Mouse (Mus musculus): ENCODE measurements at regions not wholly inside any gene's neighbourhood (a gene's known extent, or its start where the extent isn't known, plus 50 kb on each side); places are given as distances from the start of the nearest gene placed in this dataset.

DNA sequence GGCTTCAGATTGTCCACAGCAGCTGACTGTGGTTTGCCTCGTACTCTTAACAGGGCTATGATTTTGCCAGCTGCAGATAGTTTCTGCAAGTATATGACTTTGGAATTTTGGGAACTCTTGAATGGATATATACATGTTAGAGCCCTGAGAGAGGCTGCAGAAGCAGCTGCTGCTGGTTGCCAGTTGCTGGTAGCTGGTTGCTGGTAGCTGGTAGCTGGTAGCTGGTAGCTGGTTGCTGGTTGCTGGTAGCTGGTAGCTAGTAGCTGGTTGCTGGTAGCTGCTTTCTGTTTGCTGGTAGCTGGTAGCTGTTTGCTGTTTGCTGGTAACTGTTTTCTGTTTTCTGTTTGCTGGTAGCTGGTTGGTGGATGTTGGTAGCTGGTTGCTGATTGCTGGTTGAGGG lies 339.1 kb downstream of the Gadd45g start:
- H3K4me2 ChIP-seq = no peak overlapping the region
- peaks cover 2% of the 10 kb centered on the region; the same call in 1 of the 2 replicates for H3K4me1 ChIP-seq
- H3K36me3 ChIP-seq (replicated peaks) = no peaks in the 10 kb centered on the region
- no peaks in the 10 kb centered on the region for H3K9me3 ChIP-seq
- H3K27me3 ChIP-seq = no peaks in the 10 kb centered on the region
- H3K4me3 ChIP-seq (replicated peaks) = no peak overlapping the region
- no peak overlapping the region for H3K27ac ChIP-seq
- ATAC-seq (ENCODE audit: low FRiP score) = no peak
- H3K9ac ChIP-seq = no peak overlapping the region
- WGBS = 72% methylated on average over 1 of the region's 1 CpGs

DNA sequence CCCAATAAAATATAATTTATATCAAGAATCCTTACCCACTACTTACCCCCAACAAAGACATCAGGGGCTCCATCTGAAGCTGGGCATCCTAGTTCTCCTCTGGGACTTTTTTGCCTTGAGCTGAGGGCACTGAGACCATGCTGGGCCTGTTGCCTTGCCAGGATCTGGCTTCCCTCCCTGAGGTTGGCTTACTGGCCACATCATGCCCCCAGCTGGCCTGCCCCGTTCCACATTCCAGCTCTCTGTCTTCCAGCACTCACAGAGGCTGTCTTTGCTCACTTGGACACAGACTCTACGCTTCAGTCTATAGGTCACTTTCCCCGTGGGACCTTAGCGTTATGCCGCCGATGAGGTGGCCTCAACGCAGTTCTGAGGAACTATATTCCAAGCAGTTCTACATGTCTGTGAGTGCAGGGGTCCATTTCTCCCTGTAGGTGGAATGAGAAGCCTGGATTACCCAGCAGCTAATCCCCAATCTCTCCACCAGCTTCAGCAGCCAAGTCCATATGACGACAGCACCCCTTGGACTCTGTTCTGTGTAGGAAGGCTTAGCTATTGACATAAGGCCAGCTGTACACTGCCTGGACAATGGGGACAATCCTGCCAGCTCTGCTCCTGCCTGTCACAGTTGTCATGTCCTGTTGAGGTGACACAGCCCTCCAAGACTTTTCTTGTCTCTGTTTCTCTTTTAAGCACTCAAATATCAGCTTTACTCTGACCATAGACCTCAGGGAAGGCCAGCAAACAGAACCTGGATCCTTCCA lies 341.5 kb downstream of the Gadd45g start:
- WGBS = 92% methylated on average over 8 of the region's 8 CpGs
- no peaks in the 10 kb centered on the region for H3K36me3 ChIP-seq (replicated peaks)
- ATAC-seq (ENCODE audit: low FRiP score) = no peak
- H3K27ac ChIP-seq = no peak overlapping the region
- peaks cover 9% of the 10 kb centered on the region; the same call in 1 of the 2 replicates for H3K27me3 ChIP-seq
- no peak overlapping the region for H3K4me2 ChIP-seq
- H3K9me3 ChIP-seq = no peaks in the 10 kb centered on the region
- no peak overlapping the region for H3K9ac ChIP-seq
- no peak overlapping the region for H3K4me3 ChIP-seq (replicated peaks)
- H3K4me1 ChIP-seq = peaks cover 2% of the 10 kb centered on the region; the same call in 1 of the 2 replicates

GRCm38 (mm10) chr13:52188605-52189003 lies 342.1 kb downstream of the Gadd45g start:
- peaks cover 3% of the 10 kb centered on the region for H3K4me1 ChIP-seq
- no peaks in the 10 kb centered on the region for H3K36me3 ChIP-seq (replicated peaks)
- 93% methylated on average over 2 of the region's 2 CpGs for WGBS
- no peak overlapping the region for H3K4me3 ChIP-seq (replicated peaks)
- no peak overlapping the region for H3K27ac ChIP-seq
- H3K27me3 ChIP-seq = peaks cover 9% of the 10 kb centered on the region; the same call in 1 of the 2 replicates
- H3K9me3 ChIP-seq = no peaks in the 10 kb centered on the region
- no peak overlapping the region for H3K4me2 ChIP-seq
- H3K9ac ChIP-seq = no peak overlapping the region
- no peak for ATAC-seq (ENCODE audit: low FRiP score)

- Histone ChIP-seq H3K9me3 (no peaks in the 10 kb centered on the region), H3K4me1 (peaks cover 6% of the 10 kb centered on the region), H3K4me2 (no peak overlapping the region), H3K4me3 (replicated peaks) (no peak overlapping the region), H3K27me3 (peaks cover 9% of the 10 kb centered on the region; the same call in 1 of the 2 replicates), H3K9ac (no peak overlapping the region), H3K27ac (no peak overlapping the region), H3K36me3 (replicated peaks) (no peaks in the 10 kb centered on the region)
- no peak for ATAC-seq (ENCODE audit: low FRiP score)
- WGBS = 77% methylated on average over 10 of the region's 10 CpGs
These were observed 341.6 kb downstream of the Diras2 start for GRCm38 (mm10) chr13:52189382-52189923.

- Histone ChIP-seq H3K4me3 (replicated peaks) (no peak overlapping the region), H3K27me3 (peaks cover 9% of the 10 kb centered on the region; the same call in 1 of the 2 replicates), H3K9ac (no peak overlapping the region), H3K9me3 (no peaks in the 10 kb centered on the region), H3K4me2 (no peak overlapping the region), H3K4me1 (peaks cover 12% of the 10 kb centered on the region), H3K27ac (no peak overlapping the region), H3K36me3 (replicated peaks) (no peaks in the 10 kb centered on the region)
- ATAC-seq (ENCODE audit: low FRiP score) = no peak
- WGBS = 80% methylated on average over 9 of the region's 9 CpGs
These were observed 340.8 kb downstream of the Diras2 start for GRCm38 (mm10) chr13:52190256-52190655.

GRCm38 (mm10) chr13:52190848-52191590 lies 340.1 kb downstream of the Diras2 start:
- no peak overlapping the region for H3K27ac ChIP-seq
- H3K4me2 ChIP-seq = no peak overlapping the region
- H3K27me3 ChIP-seq = peaks cover 16% of the 10 kb centered on the region
- H3K9ac ChIP-seq = no peak overlapping the region
- peaks cover 16% of the 10 kb centered on the region for H3K4me1 ChIP-seq
- no peak overlapping the region for H3K4me3 ChIP-seq (replicated peaks)
- H3K9me3 ChIP-seq = no peaks in the 10 kb centered on the region
- no peaks in the 10 kb centered on the region for H3K36me3 ChIP-seq (replicated peaks)
- WGBS = 90% methylated on average over 15 of the region's 15 CpGs
- ATAC-seq (ENCODE audit: low FRiP score) = no peak

- peaks cover 18% of the 10 kb centered on the region for H3K4me1 ChIP-seq
- no peak overlapping the region for H3K9ac ChIP-seq
- 82% methylated on average over 5 of the region's 5 CpGs for WGBS
- H3K4me3 ChIP-seq (replicated peaks) = no peak overlapping the region
- no peaks in the 10 kb centered on the region for H3K36me3 ChIP-seq (replicated peaks)
- no peaks in the 10 kb centered on the region for H3K9me3 ChIP-seq
- ATAC-seq (ENCODE audit: low FRiP score) = no peak
- H3K27ac ChIP-seq = no peak overlapping the region
- no peak overlapping the region for H3K4me2 ChIP-seq
- peaks cover 17% of the 10 kb centered on the region for H3K27me3 ChIP-seq
These were observed 334.2 kb downstream of the Diras2 start for GRCm38 (mm10) chr13:52196917-52197316.

- H3K9ac ChIP-seq = no peak overlapping the region
- H3K4me3 ChIP-seq (replicated peaks) = no peak overlapping the region
- H3K36me3 ChIP-seq (replicated peaks) = no peaks in the 10 kb centered on the region
- H3K9me3 ChIP-seq = no peaks in the 10 kb centered on the region
- H3K27ac ChIP-seq = no peak overlapping the region
- peaks cover 15% of the 10 kb centered on the region for H3K4me1 ChIP-seq
- 74% methylated on average over 7 of the region's 7 CpGs for WGBS
- no peak for ATAC-seq (ENCODE audit: low FRiP score)
- peaks cover 11% of the 10 kb centered on the region; the same call in 1 of the 2 replicates for H3K27me3 ChIP-seq
- no peak overlapping the region for H3K4me2 ChIP-seq
These were observed 332.3 kb downstream of the Diras2 start for GRCm38 (mm10) chr13:52198649-52199348.

DNA sequence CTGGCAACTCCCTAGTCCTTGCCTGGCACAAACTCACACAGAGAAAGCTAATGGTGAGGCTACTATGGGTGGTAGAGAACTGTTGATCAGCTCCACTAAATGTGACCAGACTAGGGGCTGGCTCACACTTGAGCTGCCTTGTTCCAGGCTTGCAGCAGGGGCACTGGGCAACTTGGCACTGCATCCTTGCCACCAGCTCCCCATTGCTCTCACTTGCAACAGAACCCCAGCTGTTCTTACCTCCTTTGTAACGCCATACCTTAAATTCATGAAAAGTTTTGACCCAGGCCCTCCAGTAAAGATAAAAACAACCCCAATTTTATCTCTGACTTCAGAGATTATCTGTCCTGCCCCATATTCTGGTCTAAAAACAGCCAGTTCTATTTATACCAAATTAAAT lies 328.7 kb downstream of the Diras2 start:
- no peak overlapping the region for H3K4me3 ChIP-seq (replicated peaks)
- H3K9me3 ChIP-seq = no peaks in the 10 kb centered on the region
- no peak overlapping the region for H3K4me2 ChIP-seq
- no peaks in the 10 kb centered on the region for H3K27me3 ChIP-seq
- 85% methylated on average over 1 of the region's 1 CpGs for WGBS
- no peaks in the 10 kb centered on the region for H3K36me3 ChIP-seq (replicated peaks)
- H3K9ac ChIP-seq = no peak overlapping the region
- no peak overlapping the region for H3K27ac ChIP-seq
- ATAC-seq (ENCODE audit: low FRiP score) = no peak
- peaks cover 4% of the 10 kb centered on the region; the same call in 1 of the 2 replicates for H3K4me1 ChIP-seq

GRCm38 (mm10) chr13:52205951-52206350 lies 325.1 kb downstream of the Diras2 start:
- H3K4me3 ChIP-seq (replicated peaks) = no peak overlapping the region
- 80% methylated on average over 4 of the region's 4 CpGs for WGBS
- no peak overlapping the region for H3K4me2 ChIP-seq
- no peak overlapping the region for H3K27ac ChIP-seq
- no peak for ATAC-seq (ENCODE audit: low FRiP score)
- H3K9ac ChIP-seq = no peak overlapping the region
- no peaks in the 10 kb centered on the region for H3K36me3 ChIP-seq (replicated peaks)
- H3K9me3 ChIP-seq = no peaks in the 10 kb centered on the region
- no peaks in the 10 kb centered on the region for H3K27me3 ChIP-seq
- H3K4me1 ChIP-seq = no peaks in the 10 kb centered on the region

- H3K27ac ChIP-seq = no peak overlapping the region
- WGBS = 86% methylated on average over 5 of the region's 5 CpGs
- H3K4me1 ChIP-seq = no peaks in the 10 kb centered on the region
- H3K4me2 ChIP-seq = no peak overlapping the region
- H3K9ac ChIP-seq = no peak overlapping the region
- peaks cover 24% of the 10 kb centered on the region for H3K27me3 ChIP-seq
- no peak for ATAC-seq (ENCODE audit: low FRiP score)
- no peaks in the 10 kb centered on the region for H3K36me3 ChIP-seq (replicated peaks)
- H3K9me3 ChIP-seq = no peaks in the 10 kb centered on the region
- no peak overlapping the region for H3K4me3 ChIP-seq (replicated peaks)
These were observed 314.7 kb downstream of the Diras2 start for GRCm38 (mm10) chr13:52216343-52216742.

DNA sequence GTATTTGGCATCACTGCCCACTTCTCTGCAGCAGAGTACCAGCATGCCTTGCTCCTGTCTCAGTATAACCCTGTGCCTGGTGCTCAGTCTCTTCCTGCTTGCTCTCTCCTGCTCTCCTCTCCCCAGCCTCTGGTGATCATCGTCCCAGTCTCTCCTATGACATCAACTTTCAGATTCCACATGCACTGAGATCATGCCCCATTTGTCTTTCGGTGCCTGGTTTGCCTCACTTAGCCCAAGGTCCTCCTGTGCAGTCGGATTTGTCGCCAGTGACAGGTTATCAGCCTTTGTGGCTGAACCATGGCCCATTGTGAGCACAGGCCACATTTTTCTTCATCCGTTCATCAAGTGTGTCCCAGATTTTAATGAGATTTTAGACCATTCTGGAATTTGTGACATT lies 314.0 kb downstream of the Diras2 start:
- H3K36me3 ChIP-seq (replicated peaks) = no peaks in the 10 kb centered on the region
- H3K9ac ChIP-seq = no peak overlapping the region
- no peaks in the 10 kb centered on the region for H3K9me3 ChIP-seq
- H3K27me3 ChIP-seq = peaks cover 29% of the 10 kb centered on the region
- peaks cover under 1% of the 10 kb centered on the region; the same call in 1 of the 2 replicates for H3K4me1 ChIP-seq
- ATAC-seq (ENCODE audit: low FRiP score) = no peak
- H3K4me2 ChIP-seq = no peak overlapping the region
- 78% methylated on average over 5 of the region's 5 CpGs for WGBS
- H3K4me3 ChIP-seq (replicated peaks) = no peak overlapping the region
- no peak overlapping the region for H3K27ac ChIP-seq
